Mouse (Mus musculus) central nervous system, embryonic 11.5 days (tissue): ENCODE measurements around the gene Klhdc4. TPM values are rescaled to one million over a fixed set of nuclear protein-coding genes. Genes with fewer than 3 reads are reported as not detected.

Experiments used
- polyA plus RNA-seq: library from polyadenylated mRNA; depleted of rRNA; stranded (reverse); fragments of >200 nt; gene quantifications from 2 replicates; pipeline ENCODE4 v1.2.3, GENCODE M21; 2012; rRNA removed

Gene Klhdc4
- 51.0 and 71.4 TPM in 2 replicates for polyA plus RNA-seq

DNA sequence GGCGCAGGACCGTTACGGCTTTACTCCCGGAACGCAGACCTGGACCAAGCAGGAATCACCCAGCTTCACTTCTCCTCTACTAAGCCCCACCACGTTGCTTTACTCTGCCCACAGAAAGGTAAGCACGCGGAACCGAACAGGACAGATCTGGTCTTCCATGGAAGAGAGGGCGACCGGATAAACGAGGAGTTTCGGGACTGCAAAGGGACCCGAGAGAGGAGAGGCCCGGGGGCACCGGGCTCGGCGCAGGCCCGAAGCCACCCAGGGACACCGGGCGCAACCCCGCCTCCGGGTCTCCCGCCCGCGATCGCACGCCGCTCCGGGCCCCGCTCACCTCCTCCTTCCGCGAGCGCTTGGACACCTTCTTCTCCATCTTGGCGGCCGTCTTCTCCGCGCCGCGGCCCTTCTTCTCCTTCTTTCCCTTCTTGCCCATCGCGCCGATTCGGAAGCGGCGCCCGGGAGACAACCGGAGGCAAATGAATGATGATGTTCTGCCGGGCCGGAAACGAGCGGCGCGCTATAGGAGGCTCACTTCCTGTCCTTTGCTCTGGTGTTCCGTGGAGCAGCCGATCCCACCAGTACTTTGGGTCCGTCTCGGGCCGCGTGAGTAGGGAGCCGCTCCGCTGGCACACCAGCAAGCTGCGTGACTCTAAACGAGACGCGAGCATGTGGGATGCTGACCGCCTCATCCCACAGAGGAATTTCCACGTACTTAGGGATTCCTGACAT, at the start of gene Klhdc4:
Gene Klhdc4, minus strand, starts transcription at position 522 of the 729 bp plus-strand sequence.

Other genes with a start within 250 kb of the Klhdc4 start
- gene Map1lc3b, start 239.2 kb downstream of the Klhdc4 start, polyA plus RNA-seq = 46.5 and 61.2 TPM in 2 replicates
- 43.0 and 44.2 TPM in 2 replicates for gene Zcchc14, start 176.7 kb downstream of the Klhdc4 start, polyA plus RNA-seq
- 5.8 and 7.4 TPM in 2 replicates for gene Jph3, start 99.9 kb downstream of the Klhdc4 start, polyA plus RNA-seq
- gene Slc7a5, start 78.1 kb upstream of the Klhdc4 start, polyA plus RNA-seq = 31.9 and 37.5 TPM in 2 replicates
- gene Car5a, start 115.3 kb upstream of the Klhdc4 start, polyA plus RNA-seq = 0.07 and 0.11 TPM in 2 replicates
- 84.5 and 119 TPM in 2 replicates for gene Banp, start 120.2 kb upstream of the Klhdc4 start, polyA plus RNA-seq